Mouse (Mus musculus): ENCODE measurements around the gene Plscr1. TPM values are rescaled to one million over a fixed set of nuclear protein-coding genes. Genes with fewer than 3 reads are reported as not detected.

The Plscr1 gene
- 3.7 and 3.9 TPM in 2 replicates for polyA plus RNA-seq (2012; rRNA removed)

DNA sequence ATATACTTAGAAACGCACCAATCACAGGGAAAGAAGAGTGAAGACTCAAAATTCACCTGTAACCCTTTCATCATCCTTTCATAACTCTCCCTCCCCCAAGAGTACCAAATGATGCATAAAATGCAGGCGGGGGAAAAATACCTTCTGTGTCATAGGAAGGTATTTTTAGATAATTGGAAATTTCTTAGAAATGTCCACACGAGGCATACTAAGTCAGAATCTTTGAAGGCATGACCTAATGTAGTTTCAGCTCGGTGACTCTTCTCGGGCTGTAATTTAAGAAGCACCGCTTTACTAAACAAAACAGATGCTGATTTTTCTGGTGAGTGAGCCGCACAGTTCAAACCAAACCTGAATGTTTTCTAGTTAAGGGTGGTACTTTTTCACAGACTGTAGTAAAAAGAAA lies at the start of gene Plscr1:
Gene Plscr1, plus strand, starts transcription at position 304 of the 406 bp plus-strand sequence.

DNA sequence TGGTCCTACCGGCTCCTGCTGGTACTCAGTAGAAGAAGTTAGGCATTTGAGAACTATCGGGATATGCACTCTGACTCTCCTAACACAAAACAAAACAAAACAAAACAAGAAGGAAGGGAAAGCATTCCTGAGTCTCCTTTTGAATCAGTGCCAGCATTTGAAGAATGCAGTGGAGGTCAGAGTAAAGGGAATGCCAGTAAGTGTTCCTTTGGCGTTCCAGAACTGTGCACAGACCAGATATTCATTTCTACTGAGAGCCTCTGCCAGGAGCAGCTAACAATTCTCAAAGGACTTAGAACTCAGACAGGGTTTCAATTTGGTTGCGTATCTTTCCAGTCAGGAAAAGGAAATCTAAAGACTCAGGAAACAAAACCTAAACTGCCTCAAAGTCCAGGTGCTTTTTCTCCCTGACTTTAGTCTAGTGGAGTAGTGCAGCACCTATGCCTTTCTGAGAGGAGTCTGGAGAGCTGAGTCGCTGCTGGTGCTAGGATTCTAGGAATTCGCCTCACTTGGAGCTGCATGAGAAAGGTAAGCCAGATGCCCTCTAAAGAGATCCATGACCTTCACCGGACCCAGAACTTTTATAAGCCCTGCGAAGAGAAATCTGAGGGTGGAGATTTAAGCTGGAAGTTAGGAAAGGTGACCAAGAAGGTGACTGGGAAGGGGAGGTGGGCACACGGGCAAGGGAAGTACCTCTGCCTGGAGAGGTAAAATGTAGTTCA lies 26.1 kb downstream of the Plscr1 start, which contains the start of gene Plscr2:
Gene Plscr2, plus strand, starts transcription at position 117 of the 722 bp plus-strand sequence.

DNA sequence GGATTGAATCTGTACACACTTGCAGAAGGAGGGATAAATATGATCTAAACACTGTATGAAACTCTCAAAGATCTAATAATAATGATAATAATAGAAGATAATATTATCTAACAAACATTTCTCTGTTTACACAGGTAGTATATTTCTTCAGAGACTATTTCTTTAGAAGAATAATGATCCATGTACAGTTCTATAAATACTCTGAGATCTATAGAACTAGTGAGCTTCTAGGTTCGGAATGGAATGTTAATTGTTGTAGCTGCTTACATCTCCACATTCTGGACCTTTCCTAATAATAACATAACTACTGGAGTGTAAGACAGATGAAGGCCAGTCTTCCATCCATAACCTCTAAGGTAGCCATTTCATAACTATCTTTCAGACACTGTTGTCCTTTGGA lies 59.5 kb downstream of the Plscr1 start, which contains the start of gene 1700057G04Rik:
Gene 1700057G04Rik, plus strand, starts transcription at position 301 of the 400 bp plus-strand sequence.

Other genes with a start within 250 kb of the Plscr1 start
- gene Plscr5, start 56.8 kb upstream of the Plscr1 start, polyA plus RNA-seq (2012; rRNA removed), result 0.09 and 0.32 TPM in 2 replicates
- 0.66 and 0.80 TPM in 2 replicates for gene Plscr2, start 25.9 kb downstream of the Plscr1 start, polyA plus RNA-seq (2012; rRNA removed)
- gene 1700057G04Rik, start 59.6 kb downstream of the Plscr1 start, polyA plus RNA-seq (2012; rRNA removed), result not detected in 2 replicates
- gene Plscr4, start 207.6 kb downstream of the Plscr1 start, polyA plus RNA-seq (2012; rRNA removed), result 1.7 and 2.1 TPM in 2 replicates

All from central nervous system, embryonic 18 days (tissue).